Mouse (Mus musculus): Measurements from ENCODE around the gene Sobp. TPM values are rescaled to one million over a fixed set of nuclear protein-coding genes. Genes with fewer than 3 reads are reported as not detected.

Sobp gene
- total RNA-seq, 2 experiments from 2014 or later, result not detected

DNA sequence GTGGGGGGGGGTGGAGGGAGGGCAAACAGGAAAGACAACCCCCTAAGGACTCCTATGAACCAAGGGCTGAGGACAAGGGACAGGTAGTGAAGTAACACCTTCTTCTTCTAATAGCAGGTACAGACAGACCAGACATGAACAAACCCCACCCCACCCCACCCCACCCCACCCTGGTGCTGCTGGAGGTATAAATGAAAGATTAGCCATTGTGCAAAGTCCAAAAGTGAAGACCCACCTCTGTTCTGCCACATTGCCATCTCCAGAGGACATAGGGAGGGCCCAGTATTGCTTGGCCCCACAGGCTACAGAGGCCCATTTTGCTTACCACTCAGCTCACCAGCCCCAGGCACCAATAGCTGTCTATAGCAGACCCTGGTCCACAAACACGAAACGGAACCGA, 219.1 kb downstream of the Sobp start:
- ATAC-seq (replicated peaks; ENCODE audit: poor library complexity), result no peak

DNA sequence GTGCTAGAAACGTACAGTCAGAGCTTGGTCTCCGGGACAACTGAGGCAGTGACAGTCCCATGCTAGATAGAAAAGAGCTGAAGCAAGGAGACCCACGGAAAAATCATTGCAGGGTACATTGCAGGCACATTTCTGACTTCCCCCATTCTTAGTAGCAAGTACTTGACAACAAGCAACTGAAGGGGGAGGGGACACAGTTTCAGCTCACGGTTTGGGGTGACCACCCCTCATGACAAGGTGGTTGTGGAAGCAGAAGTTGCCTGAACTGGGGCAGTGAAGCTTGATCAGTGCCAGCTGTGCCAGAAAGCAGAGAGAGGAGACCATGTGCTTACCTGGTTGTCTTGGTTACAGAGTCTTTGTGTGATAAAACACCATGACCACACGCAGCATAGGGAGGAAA, 220.7 kb downstream of the Sobp start:
- no peak for ATAC-seq (replicated peaks; ENCODE audit: poor library complexity)

Other genes starting within 250 kb of the Sobp start
- gene 9030612E09Rik, start 174 bp upstream of the Sobp start, total RNA-seq (2015), result not detected in 2 replicates
- not detected in 2 replicates for gene 9030612E09Rik, start 174 bp upstream of the Sobp start, total RNA-seq (2017)
- 10.3 and 11.4 TPM in 2 replicates for gene Pdss2, start 47.0 kb upstream of the Sobp start, total RNA-seq (2015)
- gene Pdss2, start 47.0 kb upstream of the Sobp start, total RNA-seq (2017), result 14.8 and 23.7 TPM in 2 replicates